Mouse (Mus musculus): ENCODE data around the gene Eps15. TPM values are rescaled to one million over a fixed set of nuclear protein-coding genes. Genes with fewer than 3 reads are reported as not detected.

Gene Eps15
- total and polyA plus RNA-seq, 2 experiments from 2014 or later: 17.4 to 26.2 TPM

GRCm38 (mm10) chr4:109430250-109430649 lies 150.2 kb downstream of the Eps15 start:
- Histone ChIP-seq H3K9me3 (replicated peaks; ENCODE audit: control insufficient read depth, low read length) (no peaks in the 10 kb centered on the region), H3K4me3 (ENCODE audit: low read depth, low read length) (no peak overlapping the region), H3K36me3 (replicated peaks; ENCODE audit: control insufficient read depth, insufficient read depth, low read length) (no peaks in the 10 kb centered on the region), H3K27me3 (ENCODE audit: control insufficient read depth, insufficient read depth, low read length) (no peaks in the 10 kb centered on the region), H3K4me2 (ENCODE audit: low read depth, low read length) (no peak overlapping the region), H3K4me1 (ENCODE audit: control insufficient read depth, insufficient read depth) (peaks cover 10% of the 10 kb centered on the region; the same call in 1 of the 2 replicates), H3K9ac (replicated peaks; ENCODE audit: low read depth, low read length) (no peak overlapping the region), H3K27ac (ENCODE audit: low read depth) (no peak overlapping the region)
- TF ChIP-seq CTCF (IDR thresholded peaks at IDR 0.05; ENCODE audit: low read depth) (no peak), EP300 (IDR thresholded peaks at IDR 0.05; ENCODE audit: low read depth) (no peak)
- 85% methylated on average over 7 of the region's 7 CpGs for WGBS
- DNase-seq (ENCODE audit: low spot score) (no peak), ATAC-seq (ENCODE audit: insufficient read depth, low read depth) (no peak)

GRCm38 (mm10) chr4:109430854-109431253 lies 150.8 kb downstream of the Eps15 start:
- Histone ChIP-seq H3K27me3 (ENCODE audit: control insufficient read depth, insufficient read depth, low read length) (no peaks in the 10 kb centered on the region), H3K4me2 (ENCODE audit: low read depth, low read length) (no peak overlapping the region), H3K36me3 (replicated peaks; ENCODE audit: control insufficient read depth, insufficient read depth, low read length) (no peaks in the 10 kb centered on the region), H3K27ac (ENCODE audit: low read depth) (no peak overlapping the region), H3K4me3 (ENCODE audit: low read depth, low read length) (no peak overlapping the region), H3K9ac (replicated peaks; ENCODE audit: low read depth, low read length) (no peak overlapping the region), H3K4me1 (ENCODE audit: control insufficient read depth, insufficient read depth) (peaks cover 10% of the 10 kb centered on the region; the same call in 1 of the 2 replicates), H3K9me3 (replicated peaks; ENCODE audit: control insufficient read depth, low read length) (no peaks in the 10 kb centered on the region)
- DNase-seq (ENCODE audit: low spot score) (no peak), ATAC-seq (ENCODE audit: insufficient read depth, low read depth) (peak; percentile 24; the same call in 1 of the 2 replicates)
- WGBS: 38% methylated on average over 13 of the region's 13 CpGs
- no peak for TF ChIP-seq EP300 (IDR thresholded peaks at IDR 0.05; ENCODE audit: low read depth)
- peak; percentile 62 for TF ChIP-seq CTCF (IDR thresholded peaks at IDR 0.05; ENCODE audit: low read depth)

- TF ChIP-seq CTCF (IDR thresholded peaks at IDR 0.05; ENCODE audit: low read depth): no peak
- no peak for TF ChIP-seq EP300 (IDR thresholded peaks at IDR 0.05; ENCODE audit: low read depth)
- Histone ChIP-seq H3K4me3 (ENCODE audit: low read depth, low read length) (no peak overlapping the region), H3K9me3 (replicated peaks; ENCODE audit: control insufficient read depth, low read length) (no peaks in the 10 kb centered on the region), H3K27ac (ENCODE audit: low read depth) (peak overlapping the region; percentile 44), H3K9ac (replicated peaks; ENCODE audit: low read depth, low read length) (no peak overlapping the region), H3K4me2 (ENCODE audit: low read depth, low read length) (no peak overlapping the region), H3K36me3 (replicated peaks; ENCODE audit: control insufficient read depth, insufficient read depth, low read length) (no peaks in the 10 kb centered on the region), H3K27me3 (ENCODE audit: control insufficient read depth, insufficient read depth, low read length) (no peaks in the 10 kb centered on the region), H3K4me1 (ENCODE audit: control insufficient read depth, insufficient read depth) (peaks cover 10% of the 10 kb centered on the region; the same call in 1 of the 2 replicates)
- ATAC-seq (ENCODE audit: insufficient read depth, low read depth) (no peak), DNase-seq (ENCODE audit: low spot score) (no peak)
- 71% methylated on average over 16 of the region's 16 CpGs for WGBS
These were observed 152.8 kb downstream of the Eps15 start for GRCm38 (mm10) chr4:109432668-109433375.

- no peaks in the 10 kb centered on the region for H3K9me3 ChIP-seq (replicated peaks; ENCODE audit: control insufficient read depth, low read length)
- no peak overlapping the region for H3K4me2 ChIP-seq (ENCODE audit: low read depth, low read length)
- H3K36me3 ChIP-seq (replicated peaks; ENCODE audit: control insufficient read depth, insufficient read depth, low read length): no peaks in the 10 kb centered on the region
- ATAC-seq (ENCODE audit: insufficient read depth, low read depth) (peak; percentile 80), DNase-seq (ENCODE audit: low spot score) (peak; percentile 61)
- peaks cover 10% of the 10 kb centered on the region; the same call in 1 of the 2 replicates for H3K4me1 ChIP-seq (ENCODE audit: control insufficient read depth, insufficient read depth)
- no peaks in the 10 kb centered on the region for H3K27me3 ChIP-seq (ENCODE audit: control insufficient read depth, insufficient read depth, low read length)
- H3K27ac ChIP-seq (ENCODE audit: low read depth): peak overlapping the region; percentile 44
- H3K9ac ChIP-seq (replicated peaks; ENCODE audit: low read depth, low read length): no peak overlapping the region
- TF ChIP-seq EP300 (IDR thresholded peaks at IDR 0.05; ENCODE audit: low read depth) (no peak), CTCF (IDR thresholded peaks at IDR 0.05; ENCODE audit: low read depth) (no peak)
- H3K4me3 ChIP-seq (ENCODE audit: low read depth, low read length): no peak overlapping the region
- WGBS: 30% methylated on average over 6 of the region's 6 CpGs
These were observed 153.6 kb downstream of the Eps15 start for GRCm38 (mm10) chr4:109433641-109434040.

- 95% methylated on average over 1 of the region's 1 CpGs for WGBS
- no peak for ATAC-seq (ENCODE audit: insufficient read depth, low read depth)
These were observed 154.2 kb downstream of the Eps15 start for GRCm38 (mm10) chr4:109434256-109434655.

More at GRCm38 (mm10) chr4:109434256-109434655, 154.2 kb downstream of the Eps15 start:
- DNase-seq (ENCODE audit: low spot score): no peak
- Histone ChIP-seq H3K9me3 (replicated peaks; ENCODE audit: control insufficient read depth, low read length) (no peaks in the 10 kb centered on the region), H3K4me2 (ENCODE audit: low read depth, low read length) (no peak overlapping the region), H3K4me1 (ENCODE audit: control insufficient read depth, insufficient read depth) (peaks cover 10% of the 10 kb centered on the region; the same call in 1 of the 2 replicates), H3K27ac (ENCODE audit: low read depth) (peak overlapping the region; percentile 36; the same call in 1 of the 2 replicates), H3K36me3 (replicated peaks; ENCODE audit: control insufficient read depth, insufficient read depth, low read length) (no peaks in the 10 kb centered on the region), H3K27me3 (ENCODE audit: control insufficient read depth, insufficient read depth, low read length) (no peaks in the 10 kb centered on the region), H3K9ac (replicated peaks; ENCODE audit: low read depth, low read length) (no peak overlapping the region), H3K4me3 (ENCODE audit: low read depth, low read length) (no peak overlapping the region)
- TF ChIP-seq EP300 (IDR thresholded peaks at IDR 0.05; ENCODE audit: low read depth) (no peak), CTCF (IDR thresholded peaks at IDR 0.05; ENCODE audit: low read depth) (no peak)

Other genes with a start within 250 kb of the Eps15 start
- gene Osbpl9, start 78.0 kb upstream of the Eps15 start, total RNA-seq (2014; rRNA removed; ENCODE audit: low replicate concordance): 49.7 and 68.3 TPM in 2 replicates
- 49.0 and 49.2 TPM in 2 replicates for gene Osbpl9, start 78.0 kb upstream of the Eps15 start, polyA plus RNA-seq (2015; fragmentation: Nextera tagmentation; extraction: Ambion mirVana)
- gene Calr4, start 45.8 kb upstream of the Eps15 start, total RNA-seq (2014; rRNA removed; ENCODE audit: low replicate concordance): not detected in 2 replicates
- gene Calr4, start 45.8 kb upstream of the Eps15 start, polyA plus RNA-seq (2015; fragmentation: Nextera tagmentation; extraction: Ambion mirVana): not detected in 2 replicates
- 4.2 and 10.0 TPM in 2 replicates for gene Ttc39a, start 126.4 kb downstream of the Eps15 start, total RNA-seq (2014; rRNA removed; ENCODE audit: low replicate concordance)
- gene Ttc39a, start 126.4 kb downstream of the Eps15 start, polyA plus RNA-seq (2015; fragmentation: Nextera tagmentation; extraction: Ambion mirVana): 3.4 and 3.6 TPM in 2 replicates
- gene Rnf11, start 204.5 kb downstream of the Eps15 start, total RNA-seq (2014; rRNA removed; ENCODE audit: low replicate concordance): 44.2 and 78.7 TPM in 2 replicates
- gene Rnf11, start 204.5 kb downstream of the Eps15 start, polyA plus RNA-seq (2015; fragmentation: Nextera tagmentation; extraction: Ambion mirVana): 44.2 and 44.7 TPM in 2 replicates